Mouse (Mus musculus) midbrain, postnatal 0 days (tissue): ENCODE results near the gene Mxi1. TPM values are rescaled to one million over a fixed set of nuclear protein-coding genes. Genes with fewer than 3 reads are reported as not detected.

Source experiments
- ATAC-seq: fragments of 200-750 bp; cut with Nextera tagmentation; 2 replicates; pipeline ENCODE4 v1.8.0; 2017; ENCODE audit warnings: moderate number of reproducible peaks, mild to moderate bottlenecking, moderate TSS enrichment, moderate library complexity; ENCODE audit not compliant: low FRiP score
- DNase-seq: peaks from one replicate; pipeline ENCODE4 v3.0.0-alpha.2; 2015; ENCODE audit warnings: low spot score
- H3K27ac ChIP-seq: fragments of 300-500 bp; sonication (generic); 2 replicates; pipeline ENCODE4 v1.5.1; 2014; ENCODE audit warnings: low read depth, mild to moderate bottlenecking, low read length, mixed read lengths
- H3K27me3 ChIP-seq: fragments of 300-500 bp; sonication (generic); 2 replicates; pipeline ENCODE4 v1.6.1; 2014; ENCODE audit warnings: low read length, control low read depth, mixed read lengths; ENCODE audit not compliant: insufficient read depth
- H3K36me3 ChIP-seq: fragments of 300-500 bp; sonication (generic); 2 replicates; pipeline ENCODE4 v1.6.1; 2014; ENCODE audit warnings: low read length, control low read depth, mixed read lengths; ENCODE audit not compliant: insufficient read depth
- H3K4me1 ChIP-seq: fragments of 300-500 bp; sonication (generic); 2 replicates; pipeline ENCODE4 v1.6.1; 2014; ENCODE audit warnings: mild to moderate bottlenecking, control low read depth, antibody characterized with exemption, low read length, mixed read lengths; ENCODE audit not compliant: insufficient read depth
- H3K4me2 ChIP-seq: fragments of 300-500 bp; sonication (generic); 2 replicates; pipeline ENCODE4 v1.6.1; 2014; ENCODE audit warnings: low read depth, mild to moderate bottlenecking, low read length, mixed read lengths; ENCODE audit not compliant: poor library complexity, severe bottlenecking
- H3K4me3 ChIP-seq: fragments of 300-500 bp; sonication (generic); 2 replicates; pipeline ENCODE4 v1.5.1; 2014; ENCODE audit warnings: low read depth, mild to moderate bottlenecking, low read length, moderate library complexity
- H3K9ac ChIP-seq: fragments of 300-500 bp; sonication (generic); replicated peaks from 2 replicates; pipeline ENCODE4 v1.6.1; 2014; ENCODE audit warnings: mild to moderate bottlenecking, low read length, moderate library complexity, mixed read lengths; ENCODE audit not compliant: poor library complexity, severe bottlenecking
- H3K9me3 ChIP-seq: fragments of 300-500 bp; sonication (generic); 2 replicates; pipeline ENCODE4 v1.6.1; 2016; ENCODE audit warnings: low read length, control low read depth
- CTCF ChIP-seq: IDR thresholded peaks from 2 replicates; pipeline ENCODE4 v1.5.1; 2016; ENCODE audit warnings: antibody characterized with exemption, mild to moderate bottlenecking
- WGBS: fragments of 180-500 bp; shearing (Covaris S2); extraction: QIAGEN DNeasy Blood & Tissue Kit; methylation state at CpG from one replicate; pipeline ENCODE4 v1.1.7; 2014; 5-methylcytosine and 5-hydroxymethylcytosine counted together
- polyA plus RNA-seq: library from polyadenylated mRNA; unstranded; fragments of >200 nt; fragmentation: Nextera tagmentation; extraction: Ambion mirVana; gene quantifications from 2 replicates; pipeline ENCODE4 v1.2.1, GENCODE M21; 2015
- total RNA-seq: library from RNA; depleted of rRNA; stranded (reverse); fragments of >200 nt; gene quantifications from 2 replicates; pipeline ENCODE4 v1.2.3, GENCODE M21; 2014

Mxi1 gene
- total and polyA plus RNA-seq, 2 experiments from 2014 or later, result 37.7 to 49.2 TPM

DNA sequence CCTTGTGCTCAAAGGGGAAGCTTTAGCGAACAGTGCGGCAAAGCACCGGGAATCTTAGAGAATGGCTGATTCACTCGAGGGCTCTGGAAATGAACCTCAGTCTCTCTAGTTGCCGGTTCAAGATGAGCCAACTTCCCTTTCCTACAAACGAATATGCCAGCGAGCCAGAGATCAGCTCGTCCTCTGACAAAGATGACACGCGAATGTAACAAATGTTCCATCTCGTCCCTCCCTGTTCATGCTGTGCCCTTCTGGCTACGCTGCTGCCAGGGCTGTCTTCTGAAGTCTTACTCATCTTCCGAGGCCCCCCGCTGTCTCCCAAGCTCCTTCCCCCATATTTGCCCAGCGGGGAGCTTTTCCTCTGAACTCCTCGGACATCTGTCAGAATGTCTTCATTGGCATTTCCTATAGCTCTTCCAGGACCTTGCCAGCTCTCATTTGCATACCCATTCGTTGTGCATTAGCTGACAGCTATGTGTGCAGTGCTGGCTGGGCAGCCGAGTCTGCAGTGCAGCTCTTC, 94.6 kb downstream of the Mxi1 start:
- Histone ChIP-seq H3K36me3 (no peaks in the 10 kb centered on the region), H3K4me3 (no peak overlapping the region), H3K4me1 (no peaks in the 10 kb centered on the region), H3K27ac (no peak overlapping the region), H3K4me2 (no peak overlapping the region), H3K27me3 (no peaks in the 10 kb centered on the region), H3K9ac (no peak overlapping the region), H3K9me3 (no peaks in the 10 kb centered on the region)
- no peak for TF ChIP-seq CTCF
- 58% methylated on average over 18 of the region's 18 CpGs for WGBS
- ATAC-seq (peak; percentile 49; the same call in 1 of the 2 replicates), DNase-seq (peak; percentile 90)

DNA sequence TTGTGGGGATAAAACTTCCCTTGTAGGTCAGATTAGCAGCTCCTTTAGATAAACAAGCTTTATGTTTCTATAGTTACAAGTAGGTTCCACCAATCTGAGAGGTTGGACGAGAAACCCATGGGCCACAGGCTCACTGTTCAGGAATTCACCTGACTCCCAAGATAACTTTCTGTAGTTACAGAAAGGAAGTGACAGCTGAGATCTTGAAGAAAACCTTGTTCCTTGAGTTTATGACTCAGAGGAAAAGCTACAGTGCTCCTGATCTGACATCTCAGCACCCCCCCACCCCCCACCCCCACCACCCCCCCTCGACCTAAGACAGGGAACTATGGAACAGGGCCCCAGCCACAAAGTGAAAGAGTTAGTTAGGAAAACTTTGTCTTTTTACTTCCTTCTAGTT, 95.5 kb downstream of the Mxi1 start:
- no peaks in the 10 kb centered on the region for H3K4me1 ChIP-seq
- no peak overlapping the region for H3K27ac ChIP-seq
- ATAC-seq (no peak), DNase-seq (no peak)
- H3K4me2 ChIP-seq, result no peak overlapping the region
- no peak for TF ChIP-seq CTCF
- H3K36me3 ChIP-seq, result no peaks in the 10 kb centered on the region
- 69% methylated on average over 2 of the region's 2 CpGs for WGBS
- H3K4me3 ChIP-seq, result no peak overlapping the region
- no peak overlapping the region for H3K9ac ChIP-seq
- H3K9me3 ChIP-seq, result no peaks in the 10 kb centered on the region
- no peaks in the 10 kb centered on the region for H3K27me3 ChIP-seq

DNA sequence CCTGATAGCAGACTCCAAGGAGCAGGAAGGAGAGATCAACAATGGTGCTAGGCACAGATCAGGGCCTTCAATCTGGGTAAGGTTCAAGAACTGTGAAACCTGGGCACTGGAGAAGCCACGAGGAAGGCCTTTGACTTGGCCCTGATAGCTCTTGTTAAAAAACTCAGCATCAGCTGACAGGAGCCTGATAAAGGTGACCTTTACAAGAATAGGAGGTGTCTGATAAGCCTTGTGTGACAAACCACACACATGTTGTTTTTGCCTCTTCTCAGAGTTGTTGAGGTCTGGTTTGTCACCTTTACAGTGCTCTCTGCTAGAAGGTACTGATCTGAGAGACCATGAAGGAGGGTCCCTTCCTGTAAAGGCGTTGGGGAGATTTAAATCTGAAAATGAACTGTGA, 97.0 kb downstream of the Mxi1 start:
- no peaks in the 10 kb centered on the region; the same call in 1 of the 2 replicates for H3K4me1 ChIP-seq
- no peaks in the 10 kb centered on the region for H3K27me3 ChIP-seq
- no peak overlapping the region for H3K4me2 ChIP-seq
- no peak overlapping the region for H3K9ac ChIP-seq
- ATAC-seq, result no peak
- H3K36me3 ChIP-seq, result no peaks in the 10 kb centered on the region
- no peaks in the 10 kb centered on the region for H3K9me3 ChIP-seq
- no peak for TF ChIP-seq CTCF
- WGBS, result 77% methylated on average over 2 of the region's 2 CpGs
- no peak overlapping the region for H3K27ac ChIP-seq
- H3K4me3 ChIP-seq, result no peak overlapping the region
- no peak for DNase-seq

DNA sequence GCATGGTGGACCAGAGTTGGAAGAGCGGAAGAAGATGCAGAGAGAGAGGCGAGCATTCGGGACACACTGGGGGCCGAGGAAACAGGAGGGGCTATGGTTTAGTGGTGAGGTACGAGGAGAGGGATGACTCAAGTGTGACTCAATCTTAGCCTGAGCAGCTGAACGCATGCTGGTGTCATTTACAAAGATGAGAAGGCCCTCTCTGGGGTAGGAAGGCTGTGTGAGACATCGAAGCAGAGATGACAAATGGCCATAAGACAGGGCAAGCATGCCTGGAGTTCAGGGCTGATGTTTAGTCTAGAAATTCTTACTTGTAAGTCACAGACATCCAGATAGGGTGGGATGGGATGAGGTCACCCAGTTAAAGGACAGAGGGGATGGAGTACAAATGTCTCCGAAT, 98.1 kb downstream of the Mxi1 start:
- Histone ChIP-seq H3K27ac (no peak overlapping the region), H3K4me1 (no peaks in the 10 kb centered on the region; the same call in 1 of the 2 replicates), H3K36me3 (no peaks in the 10 kb centered on the region), H3K4me2 (no peak overlapping the region), H3K4me3 (no peak overlapping the region), H3K27me3 (no peaks in the 10 kb centered on the region), H3K9ac (no peak overlapping the region), H3K9me3 (no peaks in the 10 kb centered on the region)
- DNase-seq (no peak), ATAC-seq (no peak)
- TF ChIP-seq CTCF, result no peak
- 90% methylated on average over 8 of the region's 8 CpGs for WGBS

DNA sequence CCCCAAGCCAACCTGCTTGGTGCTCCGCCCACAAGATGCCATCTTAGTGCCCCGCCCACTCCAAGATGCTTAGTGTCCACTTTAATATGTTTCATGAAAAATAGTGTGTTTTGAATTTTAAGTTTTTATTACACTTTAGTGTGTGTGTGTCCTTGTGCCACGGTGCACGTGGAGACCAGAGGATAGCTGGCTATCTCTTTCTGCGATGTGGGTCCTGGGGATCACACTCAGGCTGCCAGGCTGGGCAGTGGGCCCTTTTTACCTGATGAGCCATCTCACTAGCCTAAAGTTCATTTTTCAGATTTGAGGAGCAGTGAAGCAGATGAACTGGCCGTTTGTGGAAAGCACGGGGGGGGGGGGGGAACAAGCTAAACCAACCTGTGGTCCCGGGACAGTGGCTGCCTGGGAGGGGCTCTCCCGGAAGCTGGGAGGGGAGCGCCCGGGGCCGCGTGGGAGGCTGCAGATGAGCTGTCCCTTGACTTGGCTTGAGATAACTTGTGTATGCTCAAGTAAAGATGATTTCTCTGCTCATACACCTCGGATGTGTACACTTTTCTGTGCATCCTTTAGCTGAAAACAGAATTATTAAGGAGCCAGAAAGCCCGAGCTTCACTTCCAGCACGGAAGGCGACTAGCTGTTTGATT, 99.5 kb downstream of the Mxi1 start:
- H3K9me3 ChIP-seq, result no peaks in the 10 kb centered on the region
- no peaks in the 10 kb centered on the region; the same call in 1 of the 2 replicates for H3K4me1 ChIP-seq
- H3K4me2 ChIP-seq, result no peak overlapping the region
- no peak overlapping the region for H3K27ac ChIP-seq
- H3K9ac ChIP-seq, result no peak overlapping the region
- no peak overlapping the region for H3K4me3 ChIP-seq
- no peak for ATAC-seq
- WGBS, result 72% methylated on average over 17 of the region's 17 CpGs
- TF ChIP-seq CTCF, result no peak
- DNase-seq, result no peak
- H3K27me3 ChIP-seq, result no peaks in the 10 kb centered on the region
- H3K36me3 ChIP-seq, result no peaks in the 10 kb centered on the region

DNA sequence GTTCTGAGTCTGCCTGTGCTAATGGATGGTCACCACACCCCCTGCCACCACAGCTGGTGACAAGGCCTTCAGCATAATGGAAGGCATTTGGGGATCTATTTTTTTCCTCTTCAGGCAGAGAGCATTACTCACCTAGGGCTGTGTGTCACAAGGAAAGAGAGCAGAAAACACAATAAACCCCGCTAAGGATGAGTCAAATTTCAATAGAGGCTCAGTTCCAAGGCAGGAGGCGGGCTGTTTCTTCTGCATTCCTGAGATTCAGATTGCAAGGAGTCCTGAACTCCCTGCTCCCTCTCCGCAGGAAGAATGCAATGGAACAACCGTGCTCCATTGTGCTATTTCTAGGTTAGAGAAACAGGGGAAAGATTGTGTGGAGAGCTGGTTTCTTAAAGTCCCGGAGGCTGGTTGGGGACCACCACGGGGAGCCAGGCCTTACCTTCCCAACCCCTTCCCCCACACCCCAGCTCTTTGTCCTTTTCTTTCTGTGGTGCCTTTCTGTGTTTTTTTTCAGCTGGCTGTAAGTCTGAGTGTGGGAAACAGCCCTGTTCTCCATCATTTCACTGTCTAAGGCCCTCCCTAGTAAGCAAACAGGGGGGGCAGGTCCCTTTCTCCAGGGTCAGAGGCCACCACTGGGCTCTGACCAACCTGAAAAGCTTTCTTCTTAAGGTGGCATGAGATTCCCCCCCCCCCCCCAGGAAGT, 102.0 kb downstream of the Mxi1 start:
- Histone ChIP-seq H3K4me1 (no peaks in the 10 kb centered on the region; the same call in 1 of the 2 replicates), H3K4me3 (no peak overlapping the region), H3K4me2 (no peak overlapping the region), H3K27ac (no peak overlapping the region), H3K27me3 (no peaks in the 10 kb centered on the region), H3K36me3 (no peaks in the 10 kb centered on the region), H3K9me3 (no peaks in the 10 kb centered on the region), H3K9ac (no peak overlapping the region)
- DNase-seq (no peak), ATAC-seq (no peak)
- no peak for TF ChIP-seq CTCF
- 14% methylated on average over 6 of the region's 6 CpGs for WGBS
